Mouse (Mus musculus): Measurements from ENCODE around the gene Itgb4. TPM values are rescaled to one million over a fixed set of nuclear protein-coding genes. Genes with fewer than 3 reads are reported as not detected.

Itgb4 gene
- polyA plus RNA-seq, 1 experiment from 2014 or later: 3.4 TPM

DNA sequence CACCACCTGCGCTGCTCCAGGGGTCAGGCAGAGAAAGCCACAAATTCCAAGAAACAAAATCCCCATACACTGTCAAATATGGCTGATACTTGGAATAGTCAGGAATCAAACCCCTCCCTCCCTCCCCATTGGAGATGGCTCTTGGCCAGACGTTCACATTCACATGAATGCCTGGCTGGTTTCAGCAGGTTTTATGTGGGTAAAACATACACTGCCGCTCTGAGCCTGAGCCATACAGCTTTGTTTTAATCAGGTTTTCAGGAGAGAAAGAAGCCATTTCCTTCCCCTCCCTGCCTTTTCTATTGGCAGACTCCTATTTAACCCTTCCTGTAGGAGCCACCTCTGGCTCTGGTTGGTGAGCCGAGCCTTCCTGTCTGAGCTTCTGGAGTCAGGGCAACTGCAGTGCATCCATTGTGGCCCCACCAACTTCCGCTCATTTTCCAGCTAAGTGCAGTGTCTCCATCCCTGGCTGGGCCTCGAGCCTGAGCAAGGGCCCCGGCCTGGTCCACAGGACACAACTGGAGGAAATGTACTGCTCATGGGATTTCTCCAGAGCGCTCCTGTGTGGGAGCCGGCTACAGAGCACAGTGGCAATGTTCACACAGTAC lies 28.2 kb upstream of the Itgb4 start:
- Histone ChIP-seq H3K36me3 (ENCODE audit: insufficient read depth, low read length) (peaks cover 34% of the 10 kb centered on the region), H3K27me3 (ENCODE audit: insufficient read depth, low read length) (no peaks in the 10 kb centered on the region), H3K27ac (ENCODE audit: low read length) (peak overlapping the region; percentile 37; the same call in 1 of the 2 replicates), H3K4me1 (ENCODE audit: insufficient read depth, low read length) (no peaks in the 10 kb centered on the region), H3K4me3 (ENCODE audit: low read length) (no peak overlapping the region), H3K9ac (replicated peaks; ENCODE audit: low read length) (no peak overlapping the region), H3K9me3 (ENCODE audit: low read length) (no peaks in the 10 kb centered on the region), H3K4me2 (replicated peaks; ENCODE audit: low read depth, low read length) (no peak overlapping the region)
- ATAC-seq (ENCODE audit: low FRiP score, low TSS enrichment): no peak
- 79% methylated on average over 9 of the region's 9 CpGs for WGBS

DNA sequence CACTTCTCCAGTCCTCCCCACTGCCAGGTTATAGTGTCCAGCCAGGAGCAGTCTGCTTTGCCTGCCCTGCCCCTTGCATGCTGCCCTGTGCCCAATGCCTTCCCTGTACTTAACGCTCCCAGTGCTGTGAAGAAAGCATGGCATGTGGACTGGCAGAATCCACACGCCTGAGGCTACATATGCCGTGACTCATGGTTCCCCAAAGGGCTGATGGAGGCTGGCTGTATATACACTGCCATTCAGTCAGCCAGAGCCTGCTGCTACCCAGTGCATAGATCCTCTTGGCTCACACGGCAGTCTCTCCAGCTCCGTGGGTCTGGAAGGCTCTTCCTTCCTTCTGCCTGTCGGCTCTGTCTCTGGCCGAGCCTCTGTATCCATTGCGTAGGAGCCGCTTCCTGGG lies 26.2 kb upstream of the Itgb4 start:
- no peak overlapping the region for H3K27ac ChIP-seq (ENCODE audit: low read length)
- WGBS: 91% methylated on average over 9 of the region's 9 CpGs
- H3K27me3 ChIP-seq (ENCODE audit: insufficient read depth, low read length): no peaks in the 10 kb centered on the region
- ATAC-seq (ENCODE audit: low FRiP score, low TSS enrichment): no peak
- no peak overlapping the region for H3K4me2 ChIP-seq (replicated peaks; ENCODE audit: low read depth, low read length)
- peaks cover 43% of the 10 kb centered on the region for H3K36me3 ChIP-seq (ENCODE audit: insufficient read depth, low read length)
- no peaks in the 10 kb centered on the region for H3K4me1 ChIP-seq (ENCODE audit: insufficient read depth, low read length)
- no peak overlapping the region for H3K4me3 ChIP-seq (ENCODE audit: low read length)
- H3K9me3 ChIP-seq (ENCODE audit: low read length): no peaks in the 10 kb centered on the region
- no peak overlapping the region for H3K9ac ChIP-seq (replicated peaks; ENCODE audit: low read length)

DNA sequence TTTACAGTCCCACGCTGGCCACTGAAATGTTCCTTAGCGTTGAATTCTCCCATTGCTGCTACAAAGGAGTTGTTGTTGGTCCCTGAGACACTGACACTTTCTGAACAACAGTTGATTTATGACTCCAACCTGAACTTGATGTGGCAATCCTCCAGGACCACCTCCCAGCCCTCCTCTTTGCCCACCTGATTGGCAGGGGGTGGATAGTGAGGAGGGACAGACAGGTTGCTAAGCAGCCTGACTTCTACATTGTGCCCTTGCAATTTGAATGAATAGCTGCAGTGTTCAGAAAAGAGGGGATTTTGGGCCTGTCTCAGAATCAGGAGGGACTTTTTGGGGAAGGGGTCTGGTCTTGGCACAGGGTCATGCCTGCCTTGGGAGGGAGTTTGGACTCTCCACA lies 23.8 kb upstream of the Itgb4 start:
- Histone ChIP-seq H3K4me1 (ENCODE audit: insufficient read depth, low read length) (no peaks in the 10 kb centered on the region), H3K9me3 (ENCODE audit: low read length) (no peaks in the 10 kb centered on the region), H3K36me3 (ENCODE audit: insufficient read depth, low read length) (peaks cover 49% of the 10 kb centered on the region), H3K4me2 (replicated peaks; ENCODE audit: low read depth, low read length) (no peak overlapping the region), H3K27ac (ENCODE audit: low read length) (no peak overlapping the region), H3K27me3 (ENCODE audit: insufficient read depth, low read length) (no peaks in the 10 kb centered on the region), H3K4me3 (ENCODE audit: low read length) (no peak overlapping the region), H3K9ac (replicated peaks; ENCODE audit: low read length) (no peak overlapping the region)
- no peak for ATAC-seq (ENCODE audit: low FRiP score, low TSS enrichment)
- 81% methylated on average over 2 of the region's 2 CpGs for WGBS

DNA sequence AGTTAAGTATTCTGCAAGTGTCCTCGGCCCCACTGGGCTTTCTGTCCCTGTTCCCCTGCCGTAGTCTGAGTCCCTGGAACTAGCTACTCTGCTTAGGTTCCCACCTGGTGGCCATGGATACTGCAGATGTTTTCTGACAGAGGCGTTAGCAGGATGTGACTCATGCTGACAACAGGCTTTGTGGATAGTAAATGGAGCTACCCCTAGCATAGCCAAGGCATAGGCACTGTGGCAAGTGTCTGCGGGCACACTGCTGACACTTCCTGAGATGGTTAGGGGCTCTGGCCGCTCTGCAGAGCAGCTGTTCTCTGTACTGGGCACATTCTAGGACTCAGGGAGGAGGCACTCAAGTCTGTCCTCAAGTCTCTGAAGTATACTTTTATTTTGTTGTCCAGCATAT lies 19.8 kb upstream of the Itgb4 start:
- Histone ChIP-seq H3K9me3 (ENCODE audit: low read length) (no peaks in the 10 kb centered on the region), H3K27ac (ENCODE audit: low read length) (no peak overlapping the region), H3K4me1 (ENCODE audit: insufficient read depth, low read length) (no peaks in the 10 kb centered on the region), H3K27me3 (ENCODE audit: insufficient read depth, low read length) (no peaks in the 10 kb centered on the region), H3K4me2 (replicated peaks; ENCODE audit: low read depth, low read length) (no peak overlapping the region), H3K36me3 (ENCODE audit: insufficient read depth, low read length) (peaks cover 52% of the 10 kb centered on the region), H3K4me3 (ENCODE audit: low read length) (no peak overlapping the region), H3K9ac (replicated peaks; ENCODE audit: low read length) (no peak overlapping the region)
- 83% methylated on average over 5 of the region's 5 CpGs for whole genome bisulfite sequencing
- no peak for ATAC-seq (ENCODE audit: low FRiP score, low TSS enrichment)

DNA sequence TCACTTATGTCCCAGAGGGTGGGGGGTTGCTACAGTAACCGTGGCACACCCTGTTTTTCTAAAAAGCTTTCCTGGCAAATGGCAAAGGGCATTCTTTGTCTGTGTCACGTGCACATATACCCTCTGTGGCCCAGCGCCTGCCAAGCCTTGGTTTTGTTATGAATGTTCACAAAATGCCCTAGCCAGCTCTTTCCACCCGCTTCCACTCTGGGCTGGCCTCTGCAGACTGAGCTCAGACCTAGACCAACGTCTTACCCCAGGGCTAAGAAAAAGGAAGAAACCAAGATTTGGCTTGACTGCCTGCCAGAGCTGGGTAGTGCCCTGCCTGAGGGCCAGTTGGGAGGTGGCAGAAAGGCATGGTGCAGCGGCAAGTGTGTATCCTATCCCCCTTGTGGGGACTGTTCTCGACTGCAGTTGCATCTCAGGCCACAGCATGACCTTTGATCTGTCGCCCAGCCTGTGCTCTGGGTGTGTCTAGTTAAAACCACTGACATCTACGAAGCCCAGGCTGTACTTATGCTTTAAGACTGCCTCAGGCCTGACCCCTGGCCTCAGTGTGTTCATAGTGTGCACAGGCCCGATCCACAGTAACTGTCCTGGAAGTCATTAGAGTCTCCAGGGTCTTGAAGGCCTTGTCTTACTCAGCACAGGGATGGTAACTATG lies 19.2 kb upstream of the Itgb4 start:
- Histone ChIP-seq H3K27ac (ENCODE audit: low read length) (no peak overlapping the region), H3K4me3 (ENCODE audit: low read length) (no peak overlapping the region), H3K9me3 (ENCODE audit: low read length) (no peaks in the 10 kb centered on the region), H3K36me3 (ENCODE audit: insufficient read depth, low read length) (peaks cover 58% of the 10 kb centered on the region), H3K4me2 (replicated peaks; ENCODE audit: low read depth, low read length) (no peak overlapping the region), H3K9ac (replicated peaks; ENCODE audit: low read length) (no peak overlapping the region), H3K4me1 (ENCODE audit: insufficient read depth, low read length) (no peaks in the 10 kb centered on the region), H3K27me3 (ENCODE audit: insufficient read depth, low read length) (no peaks in the 10 kb centered on the region)
- WGBS: 66% methylated on average over 10 of the region's 10 CpGs
- 0 out of 2 replicates have a peak, but pooled peaks have one; percentile 12 for ATAC-seq (ENCODE audit: low FRiP score, low TSS enrichment)

DNA sequence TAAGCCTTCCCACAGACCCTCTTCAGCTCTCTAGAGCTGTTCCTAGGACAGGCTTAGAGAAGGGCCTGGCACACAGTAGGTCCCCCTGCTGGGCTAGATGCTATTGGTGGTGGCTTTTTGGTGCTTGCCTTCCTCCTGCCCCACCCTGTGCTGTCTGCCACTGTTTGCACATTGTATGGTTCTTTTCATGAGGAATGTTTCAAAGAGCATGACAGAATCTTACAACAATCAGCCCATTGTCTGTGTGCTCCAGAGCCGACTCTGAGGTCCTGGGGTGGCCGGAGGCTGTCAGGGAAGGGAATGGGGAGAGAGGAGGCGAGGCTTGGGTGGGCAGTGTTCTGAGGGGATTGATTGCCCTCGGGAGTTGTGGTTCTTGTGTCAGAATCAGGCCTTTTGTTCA lies 18.1 kb upstream of the Itgb4 start:
- ATAC-seq (ENCODE audit: low FRiP score, low TSS enrichment): no peak
- peaks cover 59% of the 10 kb centered on the region for H3K36me3 ChIP-seq (ENCODE audit: insufficient read depth, low read length)
- H3K27ac ChIP-seq (ENCODE audit: low read length): peak overlapping the region; percentile 27; the same call in 1 of the 2 replicates
- no peak overlapping the region for H3K4me3 ChIP-seq (ENCODE audit: low read length)
- 57% methylated on average over 4 of the region's 4 CpGs for WGBS
- H3K4me2 ChIP-seq (replicated peaks; ENCODE audit: low read depth, low read length): no peak overlapping the region
- no peaks in the 10 kb centered on the region for H3K4me1 ChIP-seq (ENCODE audit: insufficient read depth, low read length)
- H3K9ac ChIP-seq (replicated peaks; ENCODE audit: low read length): no peak overlapping the region
- no peaks in the 10 kb centered on the region for H3K27me3 ChIP-seq (ENCODE audit: insufficient read depth, low read length)
- no peaks in the 10 kb centered on the region for H3K9me3 ChIP-seq (ENCODE audit: low read length)

DNA sequence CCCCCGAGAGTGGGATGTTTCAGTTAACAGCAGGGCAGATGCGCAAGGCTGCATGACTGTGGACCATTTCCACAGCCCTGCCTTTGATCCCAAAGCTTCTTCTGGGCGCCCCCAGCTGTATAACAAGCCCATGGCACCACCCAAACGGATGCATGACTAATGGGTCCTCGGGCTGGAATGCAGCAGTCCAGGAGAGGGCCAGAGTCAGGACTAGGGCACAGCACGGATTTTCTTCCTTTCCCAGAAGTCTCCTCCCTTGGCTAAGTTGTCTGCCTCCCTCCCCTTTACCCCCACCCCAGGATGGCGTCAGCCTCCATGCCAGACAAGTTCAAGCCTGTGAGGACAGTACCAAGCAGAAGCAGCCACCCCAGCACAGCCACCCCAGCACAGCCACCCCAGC lies 16.5 kb upstream of the Itgb4 start:
- peaks cover 59% of the 10 kb centered on the region for H3K36me3 ChIP-seq (ENCODE audit: insufficient read depth, low read length)
- H3K27ac ChIP-seq (ENCODE audit: low read length): no peak overlapping the region

DNA sequence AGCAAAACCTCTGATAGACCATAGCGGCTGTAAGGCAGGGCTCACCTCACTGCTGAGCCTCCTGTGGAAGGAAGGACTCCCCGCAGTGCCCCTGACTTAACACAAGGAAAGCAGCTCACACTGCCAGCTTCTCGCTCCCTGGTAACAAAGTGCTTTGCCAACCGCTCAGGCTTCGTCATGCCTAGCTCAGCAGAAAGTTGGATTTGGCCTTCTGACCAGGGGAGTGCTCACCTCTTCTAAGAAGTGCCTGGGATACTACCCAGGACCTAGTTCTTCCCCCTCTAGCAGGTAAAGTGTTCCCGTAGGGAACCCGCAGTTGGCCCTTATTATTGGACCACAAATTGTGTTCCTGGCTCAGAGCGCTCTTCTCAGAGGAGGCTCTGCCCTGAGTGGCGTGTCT lies 15.5 kb upstream of the Itgb4 start:
- 96% methylated on average over 9 of the region's 9 CpGs for WGBS

More for the DNA sequence above, 16.5 kb upstream of the Itgb4 start:
- ATAC-seq (ENCODE audit: low FRiP score, low TSS enrichment): no peak
- Histone ChIP-seq H3K27me3 (ENCODE audit: insufficient read depth, low read length) (no peaks in the 10 kb centered on the region), H3K9ac (replicated peaks; ENCODE audit: low read length) (no peak overlapping the region), H3K4me1 (ENCODE audit: insufficient read depth, low read length) (no peaks in the 10 kb centered on the region), H3K4me3 (ENCODE audit: low read length) (no peak overlapping the region), H3K4me2 (replicated peaks; ENCODE audit: low read depth, low read length) (no peak overlapping the region), H3K9me3 (ENCODE audit: low read length) (no peaks in the 10 kb centered on the region)
- WGBS: 52% methylated on average over 7 of the region's 7 CpGs

DNA sequence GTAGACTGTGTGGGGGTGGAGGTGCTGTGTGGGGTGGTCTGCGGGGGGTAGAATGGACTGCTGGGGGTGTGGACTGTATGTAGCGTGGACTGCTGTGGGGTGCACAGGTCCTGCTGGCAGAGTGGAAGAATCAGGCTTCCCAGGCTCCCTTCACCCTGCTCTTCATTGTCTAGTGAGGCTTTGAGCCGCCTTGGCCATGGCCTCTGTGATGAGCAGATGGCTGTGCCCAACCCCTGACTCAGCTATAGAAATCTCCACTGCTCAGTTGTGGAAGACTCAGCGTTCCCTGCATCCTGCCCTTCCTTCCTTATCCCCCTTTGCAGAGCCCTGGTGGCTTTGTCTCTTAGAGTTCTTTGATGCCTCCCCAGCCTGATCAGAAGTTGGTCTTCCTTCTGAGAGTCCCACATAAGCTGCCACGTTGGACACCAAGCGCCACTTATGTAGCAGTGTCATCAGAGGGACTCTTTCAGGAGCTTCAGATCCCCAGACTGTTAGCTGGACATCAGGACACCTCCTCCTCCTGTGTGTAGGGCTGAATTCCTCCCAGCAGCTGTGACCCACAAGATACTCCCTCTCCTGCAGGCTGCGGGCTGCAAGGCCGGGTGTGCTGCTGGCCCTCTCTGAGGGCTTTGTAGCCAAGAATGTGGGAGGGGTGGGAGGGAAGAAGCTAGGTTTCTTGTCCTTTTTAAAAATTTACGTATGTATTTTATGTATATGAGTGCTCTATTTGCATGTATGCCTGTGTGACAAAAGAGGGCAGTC lies 11.7 kb upstream of the Itgb4 start:
- Histone ChIP-seq H3K27me3 (ENCODE audit: insufficient read depth, low read length) (no peaks in the 10 kb centered on the region), H3K36me3 (ENCODE audit: insufficient read depth, low read length) (peaks cover 77% of the 10 kb centered on the region), H3K4me1 (ENCODE audit: insufficient read depth, low read length) (no peaks in the 10 kb centered on the region), H3K9ac (replicated peaks; ENCODE audit: low read length) (no peak overlapping the region), H3K27ac (ENCODE audit: low read length) (no peak overlapping the region), H3K4me3 (ENCODE audit: low read length) (no peak overlapping the region), H3K9me3 (ENCODE audit: low read length) (no peaks in the 10 kb centered on the region), H3K4me2 (replicated peaks; ENCODE audit: low read depth, low read length) (no peak overlapping the region)
- WGBS: 95% methylated on average over 9 of the region's 9 CpGs
- no peak for ATAC-seq (ENCODE audit: low FRiP score, low TSS enrichment)

More for the DNA sequence above, 15.5 kb upstream of the Itgb4 start:
- no peaks in the 10 kb centered on the region for H3K9me3 ChIP-seq (ENCODE audit: low read length)
- H3K9ac ChIP-seq (replicated peaks; ENCODE audit: low read length): no peak overlapping the region
- no peak for ATAC-seq (ENCODE audit: low FRiP score, low TSS enrichment)
- no peak overlapping the region for H3K27ac ChIP-seq (ENCODE audit: low read length)
- H3K27me3 ChIP-seq (ENCODE audit: insufficient read depth, low read length): no peaks in the 10 kb centered on the region
- no peak overlapping the region for H3K4me3 ChIP-seq (ENCODE audit: low read length)
- H3K4me1 ChIP-seq (ENCODE audit: insufficient read depth, low read length): no peaks in the 10 kb centered on the region
- peaks cover 59% of the 10 kb centered on the region for H3K36me3 ChIP-seq (ENCODE audit: insufficient read depth, low read length)
- H3K4me2 ChIP-seq (replicated peaks; ENCODE audit: low read depth, low read length): no peak overlapping the region

All from kidney, embryonic 16.5 days (tissue).